Mouse (Mus musculus) spleen, adult 2 months (tissue): ENCODE measurements around the gene Siah1a.

Source experiments
- CTCF ChIP-seq: fragments of 200-500 bp; IDR thresholded peaks from 2 replicates; pipeline ENCODE4 v1.5.1; 2011; ENCODE audit warnings: mild to moderate bottlenecking, inconsistent platforms; ENCODE audit not compliant: insufficient read depth, insufficient read length, insufficient replicate concordance; ENCODE audit errors: extremely low read depth
- POLR2A ChIP-seq: fragments of 200-500 bp; IDR thresholded peaks from 2 replicates; pipeline ENCODE4 v1.6.1; 2011; ENCODE audit warnings: low read depth, low read length, inconsistent platforms

DNA sequence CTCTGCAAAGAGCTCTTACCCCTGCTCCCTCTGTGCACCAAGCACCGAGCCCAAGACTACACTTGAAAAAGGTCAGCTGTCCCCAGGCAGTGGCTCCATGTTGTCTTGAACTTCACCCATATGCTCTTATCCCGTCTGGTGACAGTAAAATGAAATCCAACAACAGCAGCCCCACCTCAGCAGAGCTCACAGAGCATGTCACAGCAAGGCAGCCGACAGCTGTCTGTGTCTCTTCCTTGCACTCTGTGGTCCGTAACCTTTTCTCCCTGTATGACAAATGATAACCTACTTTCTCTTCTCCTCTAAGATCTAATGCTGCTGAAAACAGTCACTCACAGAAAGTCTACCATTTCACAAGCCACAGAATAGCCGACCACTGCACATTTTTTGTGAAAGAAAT is 39.0 kb downstream of the Siah1a start:
- TF ChIP-seq POLR2A (no peak), CTCF (no peak)
